Mouse (Mus musculus) hindbrain, embryonic 16.5 days (tissue): ENCODE results near the gene Slc25a22. TPM values are rescaled to one million over a fixed set of nuclear protein-coding genes. Genes with fewer than 3 reads are reported as not detected.

Experiments
- ATAC-seq: fragments of 200-750 bp; cut with Nextera tagmentation; 2 replicates; pipeline ENCODE4 v1.8.0; 2017; ENCODE audit warnings: moderate TSS enrichment, moderate library complexity
- H3K27ac ChIP-seq: fragments of 300-500 bp; sonication (generic); 2 replicates; pipeline ENCODE4 v1.5.1; 2014; ENCODE audit warnings: low read depth, mild to moderate bottlenecking, control low read depth, low read length, moderate library complexity
- H3K27me3 ChIP-seq: fragments of 300-500 bp; sonication (generic); replicated peaks from 2 replicates; pipeline ENCODE4 v1.6.1; 2014; ENCODE audit warnings: low read length; ENCODE audit not compliant: control insufficient read depth, insufficient read depth
- H3K36me3 ChIP-seq: fragments of 300-500 bp; sonication (generic); 2 replicates; pipeline ENCODE4 v1.6.1; 2014; ENCODE audit warnings: mild to moderate bottlenecking, low read length, moderate library complexity, mixed read lengths; ENCODE audit not compliant: control insufficient read depth, insufficient read depth
- H3K4me1 ChIP-seq: fragments of 300-500 bp; sonication (generic); 2 replicates; pipeline ENCODE4 v1.6.1; 2014; ENCODE audit warnings: low read depth, low read length; ENCODE audit not compliant: control insufficient read depth, insufficient read depth
- H3K4me2 ChIP-seq: fragments of 300-500 bp; sonication (generic); 2 replicates; pipeline ENCODE4 v1.6.1; 2014; ENCODE audit warnings: mild to moderate bottlenecking, low read length, control low read depth, moderate library complexity
- H3K4me3 ChIP-seq: fragments of 300-500 bp; sonication (generic); 2 replicates; pipeline ENCODE4 v1.5.1; 2014; ENCODE audit warnings: mild to moderate bottlenecking, low read length, control low read depth, moderate library complexity
- H3K9ac ChIP-seq: fragments of 300-500 bp; sonication (generic); 2 replicates; pipeline ENCODE4 v1.6.1; 2014; ENCODE audit warnings: low read depth, mild to moderate bottlenecking, control low read depth, low read length, moderate library complexity
- H3K9me3 ChIP-seq: fragments of 300-500 bp; sonication (generic); 2 replicates; pipeline ENCODE4 v1.6.1; 2014; ENCODE audit warnings: mild to moderate bottlenecking, low read length, moderate library complexity; ENCODE audit not compliant: control insufficient read depth
- WGBS: fragments of 180-500 bp; shearing (Covaris S2); extraction: QIAGEN DNeasy Blood & Tissue Kit; methylation state at CpG from one replicate; pipeline ENCODE4 v1.1.7; 2014; 5-methylcytosine and 5-hydroxymethylcytosine counted together
- polyA plus RNA-seq: library from polyadenylated mRNA; unstranded; fragments of >200 nt; fragmentation: Nextera tagmentation; extraction: Ambion mirVana; gene quantifications from 2 replicates; pipeline ENCODE4 v1.2.1, GENCODE M21; 2015

Gene Slc25a22
- 96.3 and 104 TPM in 2 replicates for polyA plus RNA-seq

DNA sequence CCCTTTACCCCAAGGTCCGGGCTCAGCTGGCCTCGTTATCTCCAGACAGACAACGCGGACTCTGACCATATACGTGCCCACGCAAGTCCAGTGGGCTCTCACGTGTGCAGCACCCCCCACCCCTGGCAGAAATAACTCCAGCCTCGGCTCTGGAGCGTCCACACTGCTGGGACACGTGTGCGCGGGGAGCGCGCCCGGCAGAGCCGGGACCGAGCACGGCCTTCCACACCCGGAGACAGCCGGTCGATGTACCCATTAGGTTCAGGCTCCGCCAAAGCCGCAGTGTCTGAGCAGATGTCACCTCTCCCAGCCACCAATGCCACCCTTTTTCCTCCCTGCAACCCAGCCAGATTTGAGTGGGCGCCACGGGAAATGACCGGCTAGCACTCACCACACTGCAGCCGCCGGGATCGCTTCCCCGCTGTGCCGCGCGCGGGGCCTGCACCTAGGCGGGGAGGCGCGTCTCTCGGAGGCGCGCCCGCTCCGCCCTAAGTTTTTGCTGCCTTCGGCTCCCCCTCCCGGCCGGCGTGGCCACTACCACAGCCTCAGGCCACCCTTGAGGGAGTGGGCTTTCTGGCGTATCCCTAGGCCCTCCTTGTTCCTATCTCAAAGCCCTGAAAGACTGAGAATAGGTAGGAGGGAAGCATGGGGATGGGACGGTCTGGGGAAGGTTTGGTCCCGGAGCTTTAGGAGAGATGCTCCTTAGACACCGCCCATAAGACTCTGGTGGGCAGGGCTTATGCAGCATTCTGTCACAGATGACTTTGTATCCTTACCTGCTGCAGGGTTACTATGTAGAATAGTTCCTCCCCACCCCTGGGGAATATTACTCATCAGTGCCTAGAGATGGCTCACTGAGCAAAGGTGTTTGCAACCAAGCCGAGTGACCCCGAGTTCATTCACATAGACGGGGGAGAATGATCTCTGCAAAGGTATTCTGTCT, at the start of gene Slc25a22:
Gene Slc25a22 (minus strand): TSS at position 715 of the 943 bp plus-strand sequence.
- H3K4me1 ChIP-seq = peaks cover 25% of the 10 kb centered on the region
- peaks cover 7% of the 10 kb centered on the region for H3K36me3 ChIP-seq
- H3K4me3 ChIP-seq = peak within 1 kb of the TSS; percentile 62
- ATAC-seq = peak; percentile 78
- H3K9ac ChIP-seq = peak within 1 kb of the TSS; percentile 81
- WGBS = 5% methylated on average over 53 of the region's 53 CpGs
- H3K27ac ChIP-seq = peak within 1 kb of the TSS; percentile 78
- H3K27me3 ChIP-seq = no peaks in the 10 kb centered on the region
- H3K9me3 ChIP-seq = no peaks in the 10 kb centered on the region
- peak within 1 kb of the TSS; percentile 87 for H3K4me2 ChIP-seq

DNA sequence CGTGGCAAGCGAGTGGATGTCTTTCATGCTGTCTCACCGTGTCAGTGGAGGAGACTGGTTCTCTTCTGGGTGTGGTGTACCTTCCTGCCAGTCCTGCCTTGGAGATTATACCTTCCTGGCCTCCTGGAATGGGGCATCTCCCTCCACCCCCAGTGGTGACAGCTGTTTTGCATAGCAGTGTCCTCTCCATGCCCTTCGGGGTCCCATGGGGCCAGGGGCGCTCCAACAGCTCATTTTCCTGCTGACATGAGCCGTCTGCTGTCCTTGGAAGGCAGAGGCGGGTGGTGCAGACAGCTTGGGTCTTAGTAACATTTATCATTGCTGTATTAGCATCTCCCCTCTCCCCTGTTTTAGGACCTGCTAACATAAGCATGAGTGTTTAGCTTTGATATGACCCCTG, 49.4 kb upstream of the Slc25a22 start:
- peaks cover 24% of the 10 kb centered on the region for H3K4me1 ChIP-seq
- no peak for ATAC-seq
- no peak overlapping the region for H3K27ac ChIP-seq
- WGBS = 71% methylated on average over 7 of the region's 7 CpGs
- H3K4me3 ChIP-seq = no peak overlapping the region
- H3K27me3 ChIP-seq = no peaks in the 10 kb centered on the region
- H3K9ac ChIP-seq = no peak overlapping the region
- no peaks in the 10 kb centered on the region for H3K9me3 ChIP-seq
- H3K4me2 ChIP-seq = no peak overlapping the region
- H3K36me3 ChIP-seq = no peaks in the 10 kb centered on the region

GRCm38 (mm10) chr7:141486239-141486638, 48.5 kb upstream of the Slc25a22 start:
- Histone ChIP-seq H3K9ac (no peak overlapping the region), H3K4me3 (no peak overlapping the region), H3K36me3 (no peaks in the 10 kb centered on the region), H3K4me2 (no peak overlapping the region), H3K27me3 (no peaks in the 10 kb centered on the region), H3K9me3 (no peaks in the 10 kb centered on the region), H3K27ac (no peak overlapping the region), H3K4me1 (peaks cover 30% of the 10 kb centered on the region)
- ATAC-seq = no peak
- WGBS = 88% methylated on average over 1 of the region's 1 CpGs

DNA sequence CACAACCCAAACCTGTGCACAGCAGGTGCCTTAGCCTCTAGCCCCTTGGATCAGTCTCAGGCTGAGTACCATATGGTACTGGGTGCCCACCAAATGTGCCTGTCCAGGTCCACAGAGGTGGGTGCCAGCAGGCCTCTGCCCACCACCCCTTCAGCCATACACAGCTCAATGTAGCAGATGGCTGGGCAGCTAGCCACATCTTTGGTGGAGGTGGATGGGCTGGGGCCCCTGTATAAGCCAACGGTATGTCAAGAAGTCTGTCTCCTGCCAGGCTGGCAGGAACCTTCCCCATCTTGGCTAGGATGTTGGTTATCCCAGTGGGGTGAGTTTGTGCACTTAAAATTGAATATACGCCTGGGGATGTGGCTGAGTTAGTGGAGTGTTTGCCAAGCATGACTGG, 47.9 kb upstream of the Slc25a22 start:
- Histone ChIP-seq H3K9ac (no peak overlapping the region), H3K4me1 (peaks cover 36% of the 10 kb centered on the region), H3K9me3 (no peaks in the 10 kb centered on the region), H3K4me3 (no peak overlapping the region), H3K27ac (no peak overlapping the region), H3K27me3 (no peaks in the 10 kb centered on the region), H3K36me3 (no peaks in the 10 kb centered on the region), H3K4me2 (no peak overlapping the region)
- peak; percentile 11; the same call in 1 of the 2 replicates for ATAC-seq
- WGBS = 71% methylated on average over 2 of the region's 2 CpGs

DNA sequence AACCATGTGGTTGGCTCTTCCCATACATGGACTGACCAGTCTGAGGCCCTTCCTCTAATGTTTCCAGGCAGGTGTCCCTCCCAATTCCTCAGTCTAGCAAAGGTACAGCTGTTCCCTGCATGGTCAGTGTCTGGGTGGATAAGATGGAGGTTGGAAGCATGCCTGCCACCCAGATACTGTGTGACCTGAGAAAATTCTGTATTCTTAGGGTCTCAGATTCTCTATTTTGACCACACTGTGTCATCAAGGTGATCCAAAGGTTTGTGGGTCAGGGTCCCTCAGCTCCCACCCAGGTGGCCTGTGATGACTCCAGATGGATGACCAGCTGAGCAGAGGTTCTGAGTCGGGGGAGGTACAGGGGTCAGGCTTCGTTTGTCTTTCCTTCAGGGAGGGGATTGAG, 47.5 kb upstream of the Slc25a22 start:
- H3K9ac ChIP-seq = no peak overlapping the region
- no peak overlapping the region for H3K4me3 ChIP-seq
- WGBS = 80% methylated on average over 2 of the region's 2 CpGs
- no peaks in the 10 kb centered on the region for H3K27me3 ChIP-seq
- no peaks in the 10 kb centered on the region for H3K9me3 ChIP-seq
- H3K27ac ChIP-seq = no peak overlapping the region
- no peak overlapping the region for H3K4me2 ChIP-seq
- H3K4me1 ChIP-seq = peaks cover 36% of the 10 kb centered on the region
- H3K36me3 ChIP-seq = no peaks in the 10 kb centered on the region
- ATAC-seq = no peak

DNA sequence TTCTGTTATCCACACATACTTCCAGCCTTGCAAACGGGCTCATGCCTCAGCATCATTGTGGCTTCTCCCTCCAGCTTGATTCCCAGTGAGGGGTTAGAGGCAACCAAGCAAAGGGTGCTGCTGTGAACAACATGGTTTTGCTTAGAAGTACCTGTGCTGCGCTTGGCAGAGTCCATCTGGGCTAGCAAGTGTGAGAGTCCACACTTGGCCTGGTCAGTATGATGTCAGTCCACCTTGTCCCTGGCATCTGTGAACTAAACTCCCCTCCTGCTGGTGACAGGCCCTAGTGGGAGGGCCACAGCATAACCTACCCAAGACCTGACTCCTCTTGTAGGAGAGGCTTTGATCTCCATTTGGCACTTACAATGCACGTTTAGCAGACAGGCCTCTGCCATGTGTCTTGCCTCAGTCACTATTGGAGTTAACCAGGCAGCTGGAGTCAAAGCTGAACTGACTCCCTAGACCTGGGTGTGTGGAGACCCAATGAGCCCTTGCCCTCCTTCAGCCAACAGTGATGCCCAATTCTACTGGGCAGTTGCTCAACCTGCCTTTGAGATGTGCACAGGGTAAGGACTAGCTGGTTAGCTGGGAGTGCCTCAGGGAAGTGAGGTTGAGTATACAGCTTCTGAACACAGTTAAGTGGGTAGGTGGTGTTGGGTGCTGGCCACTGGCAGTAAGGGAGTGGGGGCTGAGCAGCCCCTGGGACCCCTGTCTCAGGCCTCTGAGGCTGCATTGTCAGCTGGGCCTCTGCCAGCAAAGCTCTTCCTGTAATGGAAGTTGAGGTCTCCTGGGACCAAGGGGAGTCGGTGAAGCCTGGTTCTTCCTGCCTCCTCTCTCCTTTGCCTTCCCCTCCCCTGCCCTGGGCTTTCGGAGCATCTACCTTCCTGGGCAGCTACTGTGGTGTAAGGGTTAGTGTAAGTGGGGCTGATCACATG, 46.8 kb upstream of the Slc25a22 start:
- ATAC-seq = no peak
- peaks cover 36% of the 10 kb centered on the region for H3K4me1 ChIP-seq
- no peak overlapping the region for H3K4me2 ChIP-seq
- no peak overlapping the region for H3K27ac ChIP-seq
- H3K36me3 ChIP-seq = no peaks in the 10 kb centered on the region
- no peak overlapping the region for H3K4me3 ChIP-seq
- H3K27me3 ChIP-seq = no peaks in the 10 kb centered on the region
- 66% methylated on average over 5 of the region's 5 CpGs for WGBS
- no peaks in the 10 kb centered on the region for H3K9me3 ChIP-seq
- H3K9ac ChIP-seq = 0 out of 2 replicates have a peak overlapping the region, but pooled peaks have one; percentile 28

GRCm38 (mm10) chr7:141483114-141483653, 45.5 kb upstream of the Slc25a22 start:
- Histone ChIP-seq H3K4me1 (peaks cover 36% of the 10 kb centered on the region), H3K36me3 (no peaks in the 10 kb centered on the region), H3K4me3 (peak overlapping the region; percentile 73), H3K9me3 (no peaks in the 10 kb centered on the region), H3K27ac (no peak overlapping the region), H3K9ac (no peak overlapping the region; the same call in 1 of the 2 replicates), H3K4me2 (peak overlapping the region; percentile 87), H3K27me3 (no peaks in the 10 kb centered on the region)
- ATAC-seq = no peak
- 76% methylated on average over 6 of the region's 6 CpGs for WGBS

DNA sequence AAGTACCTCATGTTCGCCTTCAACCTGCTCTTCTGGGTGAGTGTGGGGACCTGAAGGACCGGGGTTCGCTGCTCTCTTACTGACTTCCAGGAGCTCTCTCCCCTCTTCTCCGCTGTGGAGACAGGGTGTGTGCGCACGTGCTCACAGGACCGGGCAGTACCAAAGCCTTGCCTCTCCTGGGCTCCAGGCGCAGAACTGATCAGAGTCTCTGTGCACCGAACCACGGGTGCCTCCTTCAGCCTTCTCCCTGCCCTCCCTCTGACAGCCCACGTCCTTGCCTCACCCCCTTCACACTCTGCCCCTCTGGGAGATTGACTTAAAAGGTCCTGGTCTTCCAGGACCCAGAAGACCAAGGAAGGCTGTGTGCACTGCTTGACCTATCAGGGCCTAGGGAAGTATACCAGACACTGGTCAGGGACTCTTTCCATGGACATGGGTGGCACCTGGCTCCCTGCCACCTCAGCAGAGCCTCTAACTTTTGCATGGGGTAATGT, 44.9 kb upstream of the Slc25a22 start:
- WGBS = 3% methylated on average over 11 of the region's 11 CpGs
- Histone ChIP-seq H3K9ac (peak overlapping the region; percentile 80), H3K4me2 (peak overlapping the region; percentile 87), H3K4me1 (peaks cover 36% of the 10 kb centered on the region), H3K4me3 (peak overlapping the region; percentile 73), H3K9me3 (no peaks in the 10 kb centered on the region), H3K27ac (peak overlapping the region; percentile 83), H3K27me3 (no peaks in the 10 kb centered on the region), H3K36me3 (no peaks in the 10 kb centered on the region)
- peak; percentile 10; the same call in 1 of the 2 replicates for ATAC-seq
